Mouse (Mus musculus): ENCODE measurements at regions not wholly inside any gene's neighbourhood (a gene's known extent, or its start where the extent isn't known, plus 50 kb on each side); places are given as distances from the start of the nearest gene placed in this dataset.
"Not testable (repeated sequence)": the region's sequence is repeated elsewhere in the genome, so short reads cannot be mapped to it uniquely, and the experiment has no call there.

DNA sequence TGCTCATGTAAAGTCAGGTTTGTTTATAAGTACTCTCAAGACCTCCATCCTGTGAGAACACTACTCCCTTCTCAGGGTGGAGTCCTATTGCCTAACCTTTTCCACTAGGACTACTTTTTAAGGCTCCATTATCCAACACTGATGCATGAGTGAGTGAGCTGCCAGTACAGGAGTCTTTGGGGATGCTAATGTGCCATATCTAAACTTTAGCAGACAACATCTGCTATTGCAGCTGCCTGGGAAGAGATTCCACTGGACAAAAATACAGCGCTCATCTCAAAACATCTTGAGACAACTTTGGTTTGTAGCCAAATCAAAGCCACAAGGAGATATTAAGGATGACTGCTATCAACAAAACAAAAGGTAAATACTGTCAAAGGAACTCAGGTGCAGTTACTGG, 52.3 kb upstream of the Gm10985 start:
- no peak for DNase-seq (ENCODE audit: low spot score)

DNA sequence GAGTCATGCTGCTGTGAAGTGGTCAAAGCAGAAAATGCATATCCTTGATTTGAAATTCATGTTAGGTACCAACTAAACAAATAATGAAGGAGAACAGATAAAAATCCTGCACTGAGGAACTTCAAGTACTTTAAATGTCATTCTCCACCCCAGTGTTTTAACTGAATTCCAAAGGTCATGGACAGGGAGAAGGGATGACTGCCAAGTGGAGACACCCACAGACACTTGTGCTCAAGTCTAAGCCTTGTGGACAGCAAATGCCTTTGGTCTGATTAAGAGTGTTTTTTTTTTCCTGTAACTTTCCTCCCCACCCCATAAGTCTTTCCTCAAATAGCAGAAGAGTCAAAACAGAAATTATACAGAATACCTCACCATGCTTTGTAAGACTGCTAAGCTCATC, 55.2 kb upstream of the Gm10985 start:
- no peak for DNase-seq (ENCODE audit: low spot score)

DNA sequence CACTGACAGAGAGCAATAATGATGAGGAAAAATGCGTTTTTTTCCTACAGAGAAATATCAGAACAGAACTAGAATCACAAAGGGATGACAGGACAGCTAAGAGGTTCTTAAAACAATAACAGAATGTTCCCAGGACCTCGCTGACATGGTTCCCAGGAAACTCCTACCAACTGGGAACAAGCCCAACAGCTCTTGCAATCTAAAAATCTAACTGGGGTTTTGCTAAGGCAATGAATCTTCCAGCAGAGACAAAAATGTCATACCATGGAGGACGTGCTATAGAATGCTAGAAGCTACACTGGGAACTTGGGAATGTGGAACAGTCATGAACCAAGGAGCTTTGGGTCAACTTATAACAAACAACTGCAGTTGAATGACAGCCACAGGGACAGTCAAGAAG, 59.7 kb upstream of the Gm10985 start:
- no peak for DNase-seq (ENCODE audit: low spot score)

DNA sequence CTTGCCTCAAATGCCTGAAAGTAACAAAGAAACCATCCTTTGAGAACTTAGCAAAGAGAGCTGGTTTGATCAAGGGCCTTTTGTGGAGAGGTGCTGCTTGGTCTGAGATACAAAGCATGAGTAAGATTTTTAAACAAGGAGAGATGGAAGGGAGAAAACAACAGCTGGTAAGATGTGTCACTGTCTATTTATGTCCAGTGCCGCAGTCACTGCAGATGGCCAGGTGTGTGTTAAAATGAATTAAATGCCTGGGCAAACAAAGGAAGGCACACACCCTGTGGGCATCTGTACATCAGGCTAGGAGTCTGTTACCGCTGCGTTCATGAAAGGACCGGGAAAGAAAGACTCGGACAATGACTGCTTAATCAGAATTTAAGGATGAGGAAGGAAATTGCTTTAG, 68.2 kb upstream of the Gm10985 start:
- DNase-seq (ENCODE audit: low spot score), result no peak

DNA sequence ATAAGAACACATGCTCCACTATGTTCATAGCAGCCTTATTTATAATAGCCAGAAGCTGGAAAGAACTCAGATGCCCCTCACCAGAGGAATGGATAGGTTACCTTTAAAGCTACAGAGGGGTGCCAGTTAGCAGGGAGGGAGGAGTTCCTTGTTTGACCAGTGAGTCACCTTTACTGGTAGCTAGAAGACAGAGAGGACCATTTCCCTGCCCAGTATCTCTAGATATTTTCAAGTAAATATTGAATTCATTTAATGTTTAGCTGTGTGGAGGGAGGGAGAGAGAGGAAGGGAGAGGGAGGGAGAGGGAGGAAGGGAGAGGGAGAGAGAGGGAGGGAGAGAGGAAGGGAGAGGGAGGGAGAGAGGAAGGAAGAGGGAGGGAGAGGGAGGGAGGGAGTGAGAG, 77.3 kb upstream of the Gm10985 start:
- no peak for DNase-seq (ENCODE audit: low spot score)

DNA sequence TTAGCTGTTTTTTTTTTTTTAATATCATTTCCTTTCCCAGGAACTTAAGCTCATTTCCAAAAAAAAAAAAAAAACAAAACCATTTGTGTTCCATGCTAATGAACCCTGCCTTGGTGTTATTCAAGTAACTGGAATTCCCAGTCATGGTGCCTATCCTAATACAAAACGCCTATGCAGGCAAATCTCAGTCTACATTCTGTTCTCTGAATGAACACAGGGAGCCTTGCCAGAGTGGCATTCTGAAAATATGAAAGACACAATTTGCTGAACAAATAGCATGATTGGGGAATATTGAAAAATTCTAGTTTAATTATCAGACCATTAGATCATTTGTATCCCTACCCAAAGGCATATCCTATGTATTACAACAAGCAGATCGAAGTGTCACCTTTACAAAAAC, 80.9 kb upstream of the Gm10985 start:
- DNase-seq (ENCODE audit: low spot score), result no peak

DNA sequence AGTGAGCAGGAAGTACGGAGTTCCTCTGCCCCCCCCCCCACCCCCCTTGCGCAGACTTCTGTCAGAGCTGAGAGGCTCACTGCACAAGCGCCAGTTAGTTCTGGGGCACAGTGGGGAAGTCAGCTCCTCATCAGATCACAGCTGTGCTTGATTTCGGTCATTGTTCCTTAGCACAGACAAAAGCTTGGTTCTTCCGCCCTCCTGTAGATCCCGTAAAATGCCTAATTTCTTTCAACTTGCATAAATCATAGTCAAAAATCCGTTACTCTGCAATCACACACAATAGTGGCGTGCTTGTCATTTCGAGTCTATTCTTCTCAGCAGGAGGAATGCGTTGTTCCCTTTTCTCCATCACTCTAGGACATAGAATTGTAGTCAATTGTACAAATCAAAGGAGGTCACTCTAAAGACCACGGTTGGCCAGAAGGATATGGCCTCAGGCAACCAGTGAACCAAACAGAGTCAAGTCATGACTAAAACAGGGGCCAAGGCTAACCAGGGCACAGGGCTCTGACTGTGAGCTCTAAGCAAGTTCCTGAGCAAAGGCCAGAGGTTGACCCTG, 83.3 kb upstream of the Gm10985 start:
- DNase-seq (ENCODE audit: low spot score), result no peak

DNA sequence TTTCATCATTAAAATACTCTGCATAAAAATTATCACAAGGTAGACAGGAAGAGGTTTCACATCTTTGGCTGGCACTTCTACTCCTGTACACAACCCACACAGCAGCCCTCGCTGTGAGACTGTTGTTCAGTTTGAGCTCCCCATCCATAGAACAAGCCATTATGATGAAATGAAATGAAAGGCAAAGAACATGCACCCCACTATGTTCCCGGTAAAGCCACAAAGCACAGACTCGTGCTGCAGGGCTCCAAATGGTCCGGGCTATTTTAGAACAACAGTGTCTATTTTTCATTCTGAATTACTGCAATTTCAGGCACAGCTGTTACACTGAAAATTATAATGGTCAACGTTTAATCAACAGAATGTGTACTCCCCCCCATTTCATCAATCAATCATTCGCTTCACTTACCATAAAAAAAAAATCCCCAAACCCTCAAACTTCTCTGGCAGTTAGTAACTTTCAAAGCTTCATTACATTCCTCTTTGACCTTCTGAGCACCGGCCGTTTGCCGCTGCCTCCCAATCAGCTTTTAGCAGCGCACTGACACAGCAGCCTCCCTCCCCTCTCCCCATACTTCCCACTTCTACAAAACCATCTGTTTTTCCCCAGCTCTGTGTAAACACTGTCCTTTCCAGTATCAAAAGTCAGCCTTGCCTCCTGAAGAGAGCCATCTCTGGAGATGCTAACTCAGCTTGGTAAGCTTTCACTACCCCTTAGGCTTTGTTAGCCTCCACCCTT, 88.6 kb upstream of the Gm10985 start:
- DNase-seq (ENCODE audit: low spot score), result no peak

DNA sequence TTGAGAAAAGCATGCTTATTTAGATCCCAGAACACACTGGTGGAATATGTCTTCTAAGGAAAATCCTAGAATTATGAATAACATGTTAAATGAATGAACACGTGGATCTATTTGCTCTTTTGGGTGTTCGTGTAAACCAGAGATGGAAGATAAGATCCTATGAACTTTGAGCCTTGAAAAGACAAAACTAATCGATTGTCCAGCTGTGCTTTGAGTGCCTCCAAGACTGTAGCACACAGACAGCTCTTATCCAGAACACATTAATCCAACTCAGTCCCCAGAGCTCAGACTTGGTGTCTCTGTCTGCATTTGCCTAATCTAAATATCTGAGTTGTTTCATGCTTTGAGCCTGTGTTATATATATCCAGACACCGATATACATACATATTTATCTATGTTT, 80.0 kb upstream of the Frem2 start:
- no peak for DNase-seq (ENCODE audit: low spot score)

DNA sequence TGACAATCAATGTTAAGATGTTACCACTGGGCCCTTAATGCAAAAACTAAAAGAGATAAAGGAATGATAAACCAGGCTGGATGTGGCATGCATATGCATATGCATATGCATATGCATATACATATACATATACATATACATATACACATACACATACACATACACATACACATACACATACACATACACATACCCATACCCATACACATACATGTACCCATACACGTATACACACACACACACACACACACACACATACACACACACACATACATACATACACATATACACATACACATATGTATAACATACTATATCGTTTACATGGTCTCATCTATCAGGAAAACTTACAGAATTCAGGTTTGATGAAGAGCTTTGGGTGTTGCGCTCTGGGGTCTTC, 78.5 kb upstream of the Frem2 start:
- DNase-seq (ENCODE audit: low spot score), result not testable (repeated sequence)

DNA sequence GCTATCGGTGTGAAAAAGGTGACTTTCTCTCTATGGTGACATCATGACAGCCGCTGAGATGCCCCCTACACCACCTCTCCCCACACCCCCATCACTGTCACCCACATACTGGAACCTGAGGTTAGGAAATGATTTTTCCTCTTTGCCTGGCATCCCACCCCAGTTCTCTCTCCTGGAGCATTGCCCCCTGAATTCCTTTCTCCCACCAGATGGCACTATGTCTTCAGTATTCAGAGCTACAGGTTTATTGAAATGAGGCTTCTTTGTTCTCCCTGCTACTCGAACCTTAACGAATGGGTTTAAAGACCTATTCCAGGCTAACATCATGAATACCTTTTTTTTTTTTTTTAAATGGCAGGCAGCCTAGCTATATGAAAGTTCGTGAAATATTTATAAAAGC, 78.0 kb upstream of the Frem2 start:
- DNase-seq (ENCODE audit: low spot score), result no peak

DNA sequence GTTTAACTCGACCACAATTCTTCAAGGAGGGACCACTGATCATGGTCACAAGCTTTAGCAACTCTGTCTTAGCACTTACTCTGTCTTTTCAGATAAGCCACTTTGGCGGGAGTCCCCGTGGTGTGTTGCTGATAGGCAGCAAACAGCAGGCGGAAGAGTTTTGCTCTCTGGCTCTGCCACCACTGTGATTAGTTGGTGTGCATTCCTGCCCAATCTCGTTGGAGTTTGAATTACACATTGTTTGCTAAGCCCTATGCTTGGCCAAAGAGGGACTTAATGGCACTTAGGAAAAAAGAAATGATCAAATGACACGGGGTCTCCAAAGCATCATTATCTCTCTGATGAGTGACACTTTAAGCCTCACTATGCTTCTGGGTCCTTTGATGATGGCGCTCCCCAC, 73.3 kb upstream of the Frem2 start:
- DNase-seq (ENCODE audit: low spot score), result no peak

DNA sequence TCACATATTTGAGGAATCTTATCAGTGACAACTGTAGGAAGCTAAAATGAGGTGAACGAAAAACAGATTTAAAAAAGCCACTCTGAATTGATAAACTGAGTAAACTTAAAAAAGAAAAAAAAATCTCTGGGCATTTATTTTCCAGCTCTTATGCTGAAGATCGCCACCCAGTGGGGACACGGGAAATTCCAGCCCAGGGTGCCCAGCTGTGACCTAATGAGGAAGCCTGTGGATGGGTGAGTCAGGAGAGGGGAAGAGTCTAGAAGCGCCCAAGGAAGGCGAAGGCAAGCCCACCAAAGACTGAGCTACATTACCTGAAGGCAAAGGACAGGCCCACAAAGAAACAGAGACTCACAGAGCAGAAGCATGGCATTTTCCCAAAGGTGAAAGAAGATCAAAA, 72.7 kb upstream of the Frem2 start:
- peak; percentile 76 for DNase-seq (ENCODE audit: low spot score)

DNA sequence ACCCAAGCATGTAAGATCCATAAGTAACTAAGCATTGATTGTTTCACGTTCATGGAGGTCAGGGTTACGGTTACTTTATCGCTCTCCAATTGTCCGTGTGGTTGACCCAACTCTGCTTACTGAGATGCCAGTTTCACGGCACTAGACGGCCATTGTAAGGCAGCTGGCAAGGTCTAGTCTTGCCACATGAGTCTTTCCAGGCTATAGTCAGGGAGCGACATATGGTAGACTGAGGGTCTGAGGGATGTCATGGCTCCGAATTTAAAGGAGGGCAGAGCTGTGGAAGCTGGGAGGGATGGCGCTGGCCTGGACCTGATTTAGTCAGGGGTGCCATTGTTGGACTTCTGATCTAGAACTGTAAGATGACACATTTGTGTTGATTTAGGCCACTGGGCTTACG, 72.0 kb upstream of the Frem2 start:
- no peak for DNase-seq (ENCODE audit: low spot score)

DNA sequence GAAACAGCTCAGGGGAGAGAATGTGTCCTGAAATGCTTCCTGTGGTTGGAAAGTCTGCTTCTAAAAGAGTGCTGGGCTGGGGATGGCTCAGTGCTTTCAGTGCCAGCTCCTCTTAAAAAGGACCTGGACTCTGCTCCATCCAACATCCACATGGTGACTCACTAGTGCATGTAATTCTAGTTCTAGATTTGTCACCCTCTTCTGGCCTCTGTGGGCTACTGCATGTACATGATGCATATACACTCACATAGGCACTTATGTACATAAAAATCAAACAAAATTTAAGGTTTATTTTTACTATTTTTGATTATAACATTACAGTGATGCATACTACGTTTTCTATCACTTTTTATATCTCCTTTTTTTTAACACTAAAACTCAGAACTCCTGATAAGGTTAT, 70.6 kb upstream of the Frem2 start:
- DNase-seq (ENCODE audit: low spot score), result no peak

DNA sequence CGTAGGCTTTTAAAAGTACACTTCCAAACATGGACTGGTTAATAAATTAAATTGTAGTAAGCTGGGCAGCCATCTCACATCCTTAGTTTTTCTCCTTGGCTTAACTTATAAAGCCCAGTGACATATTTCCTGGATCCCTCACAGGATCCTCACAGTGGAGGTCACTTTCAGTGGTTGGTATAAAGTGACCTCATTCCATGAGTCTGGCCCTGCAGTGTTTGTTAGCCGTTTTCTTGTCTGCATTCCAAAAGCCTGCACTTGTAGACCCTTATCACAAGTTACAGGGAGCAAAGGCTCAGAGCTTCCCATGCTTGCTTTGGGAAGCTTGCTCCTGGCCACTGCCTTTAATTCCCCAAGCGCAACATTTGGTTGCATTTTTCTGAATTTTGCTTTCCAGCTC, 49.9 kb upstream of the Frem2 start:
- DNase-seq (ENCODE audit: low spot score), result no peak
